Mouse (Mus musculus) spleen, adult 10 weeks (tissue): Measurements from ENCODE around the gene Vmn1r170. TPM values are rescaled to one million over a fixed set of nuclear protein-coding genes. Genes with fewer than 3 reads are reported as not detected.

Source experiments
- polyA plus RNA-seq: library from polyadenylated mRNA; stranded (reverse); fragments of 350-450 nt; fragmentation: Illumina TruSeq; extraction: RNeasy Lipid Tissue Mini Kit (QIAGEN cat#74804); gene quantifications from one replicate; pipeline ENCODE4 v1.2.3, GENCODE M21; 2015; ENCODE audit warnings: low replicate concordance; ENCODE audit not compliant: insufficient read depth

Vmn1r170 gene
- not detected for polyA plus RNA-seq

DNA sequence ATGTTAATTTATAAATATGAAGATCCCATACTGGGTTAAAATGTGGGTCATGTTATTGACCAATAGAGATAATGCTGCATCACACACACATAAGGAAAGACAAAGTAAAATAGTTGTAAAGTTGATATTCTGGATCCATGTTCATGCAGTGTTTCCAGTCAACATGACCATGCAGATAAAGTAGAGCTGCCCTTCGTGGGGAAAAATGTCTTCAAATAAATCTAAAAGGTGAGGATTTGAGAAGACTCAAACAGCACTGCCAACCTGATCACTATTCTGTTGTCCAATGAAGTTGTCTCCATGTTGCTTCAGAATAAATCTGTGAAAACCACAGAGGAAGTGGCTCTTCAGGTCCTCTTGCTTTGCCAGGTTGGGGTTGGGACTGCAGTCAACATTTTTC lies at the start of gene Vmn1r170:
Gene Vmn1r170, plus strand, starts transcription at position 301 of the 400 bp plus-strand sequence.

DNA sequence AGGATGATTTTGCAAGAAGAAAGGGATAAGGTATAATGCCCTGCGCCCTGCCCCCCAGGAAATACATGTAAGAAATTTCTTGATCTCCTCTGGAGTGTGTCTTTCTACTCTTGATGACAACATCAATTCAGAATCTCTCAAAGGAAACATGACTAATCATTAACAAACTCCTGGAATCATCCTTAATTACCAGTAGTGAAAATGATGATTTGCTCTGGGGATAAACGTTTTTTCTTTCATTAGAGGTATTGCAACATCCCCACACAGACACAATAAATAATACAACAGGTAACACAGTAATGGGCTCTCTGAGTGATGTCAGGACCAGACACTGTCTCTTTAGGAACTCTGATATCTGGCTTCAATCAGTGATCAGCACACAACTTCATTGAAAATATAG lies 30.7 kb upstream of the Vmn1r170 start, which contains the start of gene Vmn1r169:
Gene Vmn1r169, plus strand, starts transcription at position 301 of the 400 bp plus-strand sequence.

DNA sequence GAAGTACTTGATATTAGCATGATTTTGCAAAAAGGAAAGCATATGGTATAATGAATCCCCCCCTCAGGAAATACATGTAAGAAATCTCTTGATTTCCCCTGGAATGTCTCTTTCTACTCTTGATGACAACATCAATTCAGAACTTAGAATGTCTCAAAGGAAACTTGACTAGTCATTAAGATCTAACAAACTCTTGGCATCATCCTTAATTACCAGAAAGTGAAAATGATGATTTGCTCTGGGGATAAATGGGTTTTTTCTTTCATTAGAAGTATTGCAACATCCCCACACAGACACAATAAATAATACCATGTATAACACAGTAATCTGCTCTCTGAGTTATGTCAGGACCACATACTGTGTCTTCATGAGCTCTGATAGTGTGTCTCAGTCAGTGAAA lies 24.4 kb downstream of the Vmn1r170 start, which contains the start of gene Vmn1r171:
Gene Vmn1r171, plus strand, starts transcription at position 301 of the 400 bp plus-strand sequence.

Other genes starting within 250 kb of the Vmn1r170 start
- not detected for gene Nlrp5, start 220.3 kb upstream of the Vmn1r170 start, polyA plus RNA-seq
- gene Vmn1r167, start 99.0 kb upstream of the Vmn1r170 start, polyA plus RNA-seq: not detected
- not detected for gene Vmn1r168, start 66.4 kb upstream of the Vmn1r170 start, polyA plus RNA-seq
- gene Vmn1r169, start 30.6 kb upstream of the Vmn1r170 start, polyA plus RNA-seq: not detected
- gene Vmn1r171, start 24.5 kb downstream of the Vmn1r170 start, polyA plus RNA-seq: not detected
- gene Vmn1r172, start 52.1 kb downstream of the Vmn1r170 start, polyA plus RNA-seq: not detected
- gene Vmn1r173, start 94.5 kb downstream of the Vmn1r170 start, polyA plus RNA-seq: not detected
- gene Vmn1r174, start 146.1 kb downstream of the Vmn1r170 start, polyA plus RNA-seq: not detected
- gene Vmn1r175, start 204.5 kb downstream of the Vmn1r170 start, polyA plus RNA-seq: not detected
- gene Vmn1r176, start 231.2 kb downstream of the Vmn1r170 start, polyA plus RNA-seq: not detected